Mouse (Mus musculus) cerebellum, adult 18-20 months (tissue): Measurements from ENCODE around the gene Gsdma3.
"Not testable (repeated sequence)": the region's sequence is repeated elsewhere in the genome, so short reads cannot be mapped to it uniquely, and the experiment has no call there.

ENCODE experiments used
- DNase-seq, 2 experiments: peaks; one replicate each; pipeline ENCODE4 v3.0.0; 2021

Gsdma3 gene

GRCm38 (mm10) chr11:98597363-98597762 is 28.8 kb upstream of the Gsdma3 start:
- DNase-seq = no peak

- no peak for DNase-seq
These were observed 28.2 kb upstream of the Gsdma3 start, which contains the start of gene Lrrc3c for GRCm38 (mm10) chr11:98597991-98598390. Gene Lrrc3c (plus strand): TSS chr11:98598291.

GRCm38 (mm10) chr11:98598851-98599290 is 27.3 kb upstream of the Gsdma3 start:
- DNase-seq = peak; percentile 63 to 65

GRCm38 (mm10) chr11:98599291-98599690 is 26.9 kb upstream of the Gsdma3 start:
- DNase-seq = peak in 1 of 2 experiments; percentile 50

DNA sequence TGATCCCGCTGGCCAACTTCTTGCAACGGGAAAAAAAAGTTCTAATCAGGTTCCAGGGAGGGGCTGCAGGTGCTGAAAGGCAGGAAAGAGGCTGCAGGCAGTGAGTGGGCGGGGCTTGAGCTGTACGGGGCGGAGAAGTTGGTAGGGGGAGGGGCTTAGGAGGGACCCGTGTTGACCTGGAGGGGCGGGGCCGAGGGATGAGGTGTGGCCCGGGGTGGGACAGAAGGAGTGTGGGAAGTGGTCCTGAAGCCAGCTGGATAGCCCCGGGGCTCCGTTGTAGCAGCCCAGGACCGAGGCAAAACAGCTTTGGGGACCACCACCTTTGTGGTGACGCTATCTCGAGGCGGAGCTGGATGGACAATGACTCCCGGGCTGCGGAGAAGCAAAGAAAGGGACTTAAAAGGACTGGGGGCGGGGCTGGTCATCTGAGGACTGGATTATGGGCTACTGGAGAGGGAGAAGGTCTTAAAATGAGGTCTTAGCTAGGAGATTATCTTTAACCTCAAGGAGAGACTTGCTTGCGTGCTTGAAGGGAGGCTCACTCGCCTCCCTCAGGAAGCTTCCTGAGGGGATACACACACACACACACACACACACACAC is 24.0 kb upstream of the Gsdma3 start:
- no peak for DNase-seq

GRCm38 (mm10) chr11:98603953-98604352 is 22.2 kb upstream of the Gsdma3 start:
- DNase-seq = no peak

DNA sequence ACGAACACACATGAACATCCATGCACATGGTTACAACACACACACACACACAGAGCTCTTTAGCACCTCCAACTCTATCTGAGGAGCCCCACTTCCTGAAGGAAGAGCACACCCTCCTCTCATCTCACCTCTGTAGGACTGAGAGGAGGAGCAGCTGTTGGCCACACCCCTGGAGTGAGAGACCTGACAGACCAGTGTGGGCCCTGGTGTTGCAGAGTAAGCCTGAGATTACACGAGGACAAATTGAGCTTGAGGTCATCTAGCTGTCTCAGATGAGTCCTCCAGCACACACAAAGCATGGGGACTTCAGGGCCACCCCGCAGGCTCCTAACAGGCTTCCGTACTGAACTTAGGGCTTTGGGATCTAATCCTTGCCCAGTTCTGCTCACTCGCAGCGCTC is 21.2 kb upstream of the Gsdma3 start:
- DNase-seq = not testable (repeated sequence)

DNA sequence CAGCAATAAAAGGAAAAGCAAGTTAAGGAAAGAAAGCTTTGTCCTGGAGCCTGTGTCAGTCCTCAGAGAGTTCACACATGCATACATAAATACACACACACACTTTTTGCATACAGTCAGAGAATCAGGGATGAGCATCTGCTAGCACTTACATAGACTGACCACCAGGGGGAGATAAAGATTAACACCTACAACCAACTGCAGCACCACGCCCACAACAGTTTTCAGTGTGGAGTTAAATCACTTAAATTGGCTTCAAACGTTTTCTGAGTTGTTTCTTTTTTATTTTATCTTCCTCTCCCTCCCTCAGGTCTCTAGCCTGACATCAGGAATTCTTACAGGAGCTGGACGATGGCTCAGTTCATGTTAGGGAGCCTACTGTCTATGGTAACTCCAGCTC is 19.4 kb upstream of the Gsdma3 start:
- peak in 1 of 2 experiments; percentile 37 for DNase-seq

DNA sequence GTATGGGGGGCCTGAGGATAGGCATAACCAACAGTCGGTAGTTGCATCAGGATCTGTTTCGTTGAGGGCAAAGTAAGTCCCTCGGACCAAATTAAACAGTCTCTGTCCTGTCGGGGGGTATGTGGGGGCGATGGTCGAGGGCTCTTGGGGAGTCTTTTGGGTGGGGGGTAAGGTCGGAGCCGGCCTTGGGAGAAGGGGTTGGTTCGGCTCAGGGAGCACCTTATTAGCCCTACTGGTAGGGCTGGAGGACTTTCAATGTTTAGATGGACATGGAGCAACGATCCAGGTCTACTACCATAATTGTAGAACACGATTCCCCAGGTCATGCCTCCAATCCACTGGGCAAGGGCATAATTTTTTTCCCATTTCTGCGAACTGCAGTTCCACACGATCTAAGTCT is 5.4 kb upstream of the Gsdma3 start:
- no peak for DNase-seq

DNA sequence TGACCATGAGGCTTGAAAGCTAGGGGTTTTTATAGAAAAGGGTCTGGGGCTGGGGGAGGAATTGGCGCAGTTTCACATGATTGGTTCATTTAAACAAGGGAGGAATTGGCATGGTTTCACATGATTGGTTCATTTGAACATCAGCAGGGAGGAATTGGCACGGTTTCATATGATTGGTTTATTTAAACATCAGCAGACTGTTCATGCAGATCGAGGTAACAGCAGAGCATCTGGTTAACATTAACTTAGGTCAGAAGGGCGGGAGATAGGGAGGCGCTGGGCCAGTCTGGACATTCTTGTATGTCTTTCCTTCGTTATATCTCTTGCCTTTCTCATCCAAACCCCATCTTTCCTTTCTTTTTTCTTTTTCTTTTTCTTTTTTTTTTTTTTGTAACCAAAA is 2.2 kb upstream of the Gsdma3 start:
- DNase-seq = not testable (repeated sequence)

DNA sequence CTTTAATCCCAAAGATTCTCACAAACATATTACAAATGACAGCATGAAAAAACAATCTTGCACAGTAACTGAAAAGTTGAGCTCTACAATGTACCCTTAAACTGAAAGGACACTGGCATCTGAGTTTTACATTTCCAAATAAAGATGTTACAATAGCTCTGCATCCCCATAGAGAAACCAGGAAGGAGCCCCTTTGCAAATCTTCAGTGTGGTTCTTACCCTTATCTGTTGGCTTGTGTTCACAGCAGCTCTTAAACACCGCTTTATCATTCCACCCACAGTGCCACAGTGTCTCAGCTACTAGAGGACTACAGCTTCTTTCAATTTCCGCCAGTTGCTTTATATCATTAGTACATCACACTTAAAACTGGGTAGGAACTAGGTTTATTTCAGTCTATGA is 1.8 kb upstream of the Gsdma3 start:
- DNase-seq = not testable (repeated sequence)

GRCm38 (mm10) chr11:98628706-98629105 is 2.5 kb downstream of the Gsdma3 start:
- no peak for DNase-seq

DNA sequence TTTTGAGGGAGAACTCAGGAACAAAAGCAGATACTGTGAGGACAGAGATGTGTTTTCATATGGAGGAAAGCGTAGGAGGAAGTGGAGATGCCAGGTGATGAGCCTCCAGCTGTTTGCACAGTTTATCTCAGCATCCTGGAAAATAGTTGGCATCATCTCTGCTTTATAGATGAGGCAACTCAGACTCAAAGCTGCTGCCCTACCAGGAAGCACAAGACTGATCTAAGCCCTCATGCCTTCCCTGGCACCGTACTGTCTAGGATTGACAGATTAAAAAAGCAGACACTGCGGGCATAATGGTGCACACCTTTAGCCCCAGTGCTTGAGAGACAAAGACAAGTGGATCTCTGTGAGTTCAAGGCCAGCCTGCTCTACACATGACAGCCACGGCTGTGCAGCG is 4.5 kb downstream of the Gsdma3 start:
- no peak for DNase-seq

DNA sequence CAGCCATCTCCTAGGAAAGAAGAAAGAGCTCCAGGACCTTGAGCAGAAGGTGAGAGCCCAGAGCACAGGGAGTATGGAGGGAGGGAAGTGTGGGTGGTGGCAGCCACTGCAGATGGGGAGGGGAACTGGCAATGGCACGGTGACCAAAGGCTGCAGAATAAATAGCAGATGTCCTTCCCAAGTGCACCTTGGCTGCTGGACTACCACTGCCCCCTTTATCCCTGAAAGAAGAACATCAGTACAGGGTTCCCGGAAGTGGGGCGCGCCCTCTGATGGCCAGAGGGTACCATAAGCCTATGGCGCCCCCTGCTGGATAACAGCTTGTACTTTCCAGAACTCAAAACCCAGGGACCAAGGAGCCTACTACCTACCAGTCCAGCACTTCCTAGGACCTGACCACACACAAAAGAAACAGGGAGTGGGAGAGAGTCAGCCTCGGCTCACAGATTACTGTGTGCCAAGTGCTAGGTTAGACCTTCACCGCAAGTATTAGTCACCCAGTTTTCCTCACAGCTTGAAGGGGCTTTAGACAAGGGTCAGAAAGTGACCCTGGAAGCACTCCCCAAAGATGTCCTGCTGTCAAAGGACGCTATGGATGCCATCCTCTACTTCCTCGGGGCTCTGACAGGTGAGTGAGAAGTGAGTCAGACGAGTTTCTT is 9.3 kb downstream of the Gsdma3 start:
- DNase-seq = peak in 1 of 2 experiments; percentile 12

DNA sequence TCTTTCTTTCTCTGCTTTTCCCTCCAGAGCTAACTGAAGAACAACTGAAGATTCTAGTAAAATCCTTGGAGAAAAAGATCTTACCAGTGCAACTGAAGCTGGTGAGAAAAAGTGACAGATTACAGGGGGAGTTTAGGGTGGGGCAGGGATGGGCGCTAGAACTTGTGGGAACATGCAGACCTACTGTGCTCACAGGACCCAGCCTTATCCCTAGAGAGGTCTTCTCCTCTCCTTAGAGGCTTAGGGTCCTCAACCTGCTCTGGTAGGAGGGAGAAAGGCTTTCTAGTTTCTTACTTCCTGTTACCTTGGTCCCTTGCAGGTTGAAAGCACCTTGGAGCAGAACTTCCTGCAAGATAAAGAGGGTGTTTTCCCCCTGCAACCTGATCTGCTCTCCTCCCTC is 11.3 kb downstream of the Gsdma3 start:
- no peak for DNase-seq

- DNase-seq = no peak
These were observed 13.9 kb downstream of the Gsdma3 start for GRCm38 (mm10) chr11:98640091-98640490.

DNA sequence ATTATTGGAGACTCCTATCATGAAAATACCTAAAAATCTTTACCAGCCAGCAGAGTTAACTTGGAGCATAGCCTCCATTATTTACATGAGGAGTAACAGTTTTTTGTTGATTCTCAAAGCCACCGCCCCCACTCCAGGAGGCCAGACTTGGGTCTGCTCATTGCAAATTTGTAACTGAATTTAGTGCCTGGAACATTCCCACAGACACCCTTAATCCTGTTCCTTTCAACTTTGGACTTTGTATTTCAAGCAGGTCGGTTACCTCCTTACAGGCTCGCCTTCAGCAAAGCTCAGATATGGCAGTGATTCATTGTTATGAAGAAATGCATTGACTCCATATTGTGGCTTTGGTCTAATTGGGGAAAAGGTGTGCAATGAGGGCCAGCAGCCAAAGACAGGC is 18.6 kb downstream of the Gsdma3 start:
- DNase-seq = no peak

DNA sequence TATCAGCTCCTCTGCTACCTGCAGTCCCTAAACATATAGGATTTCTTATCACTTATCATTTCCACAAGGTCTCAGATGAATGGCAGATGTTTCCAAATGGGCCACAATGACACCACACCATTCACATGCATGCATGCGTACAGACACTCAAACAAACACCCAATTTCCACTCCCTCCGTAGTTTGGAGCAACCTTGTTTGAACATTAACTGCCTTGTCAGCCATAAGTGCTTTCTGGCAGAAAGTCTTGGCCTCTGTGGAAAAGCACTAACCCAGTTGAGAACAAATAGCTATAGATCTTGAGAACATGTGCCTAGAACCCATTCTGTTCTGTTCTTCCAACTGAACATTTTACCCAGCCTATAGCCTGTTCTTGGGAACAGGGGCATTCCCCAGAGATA is 19.8 kb downstream of the Gsdma3 start:
- no peak for DNase-seq

- DNase-seq = no peak
These were observed 20.3 kb downstream of the Gsdma3 start, which contains the start of gene Gsdma2 for GRCm38 (mm10) chr11:98646459-98646858. Gene Gsdma2 (plus strand): TSS chr11:98646759.

DNA sequence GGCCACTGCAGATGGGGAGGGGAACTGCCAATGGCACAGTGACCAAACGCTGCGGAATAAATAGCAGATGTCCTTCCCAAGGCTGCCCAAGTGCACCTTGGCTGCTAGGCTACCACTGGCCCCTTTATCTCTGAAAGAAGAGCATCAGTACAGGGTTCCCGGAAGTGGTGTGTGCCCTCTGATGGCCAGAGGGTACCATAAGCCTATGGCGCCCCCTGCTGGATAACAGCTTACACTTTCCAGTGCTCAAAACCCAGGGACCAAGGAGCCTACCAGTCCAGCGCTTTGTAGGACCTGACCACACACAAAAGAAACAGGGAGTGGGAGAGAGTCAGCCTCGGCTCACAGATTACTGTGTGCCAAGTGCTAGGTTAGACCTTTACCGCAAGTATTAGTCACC is 28.9 kb downstream of the Gsdma3 start:
- DNase-seq = peak; percentile 22

DNA sequence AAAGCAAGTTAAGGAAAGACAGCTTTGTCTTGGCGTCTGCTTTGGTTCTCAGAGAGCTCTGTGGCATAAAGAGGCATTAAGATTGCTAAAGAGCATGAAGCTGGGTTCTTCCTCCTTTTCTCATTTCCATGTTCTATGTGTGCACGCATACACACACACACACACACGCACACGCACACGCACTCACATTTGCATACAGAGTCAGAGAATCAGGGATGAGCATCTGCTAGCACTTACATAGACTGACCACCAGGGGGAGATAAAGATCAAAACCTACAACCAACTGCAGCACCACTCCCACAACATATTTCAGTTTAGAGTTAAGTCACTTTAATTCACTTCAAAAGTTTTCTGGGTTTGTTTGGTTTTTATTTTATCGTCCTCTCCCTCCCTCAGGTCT is 34.4 kb downstream of the Gsdma3 start:
- peak; percentile 32 to 38 for DNase-seq

- DNase-seq = no peak
These were observed 37.9 kb downstream of the Gsdma3 start, which contains the start of gene Gsdma for GRCm38 (mm10) chr11:98664091-98664490. Gene Gsdma (plus strand): TSS chr11:98664351.

- no peak for DNase-seq
These were observed 42.8 kb downstream of the Gsdma3 start for GRCm38 (mm10) chr11:98668984-98669383.

DNA sequence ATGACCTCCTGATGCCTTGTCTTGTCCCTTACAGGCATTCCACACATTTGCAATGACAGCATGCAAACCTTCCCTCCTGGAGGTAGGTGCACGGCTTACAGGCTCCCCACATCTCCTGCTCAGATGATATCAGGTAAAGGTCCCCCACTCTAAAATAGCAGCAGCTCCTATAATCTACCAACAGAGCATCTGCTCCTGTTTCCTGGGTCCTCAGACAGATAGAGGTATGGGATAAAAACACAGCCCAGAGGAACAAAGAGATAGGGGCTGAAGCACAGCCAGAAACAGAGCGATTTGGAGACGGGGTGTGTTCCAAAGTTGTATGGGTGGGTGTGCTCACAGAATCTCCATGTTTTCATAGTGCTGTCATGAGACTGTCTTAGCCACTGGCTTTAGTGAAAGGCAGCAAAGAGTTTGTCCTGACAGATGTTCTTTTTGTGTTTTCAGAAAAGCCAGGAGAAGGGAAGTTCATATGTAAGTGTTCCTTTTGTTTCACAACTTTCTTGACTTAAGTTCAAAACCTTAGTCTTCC is 45.2 kb downstream of the Gsdma3 start:
- DNase-seq = no peak
